Mouse (Mus musculus) CD4-positive, CD25-positive, alpha-beta regulatory T cell, adult 9 weeks (primary cell): ENCODE results near the gene Abtb2. TPM values are rescaled to one million over a fixed set of nuclear protein-coding genes. Genes with fewer than 3 reads are reported as not detected.

Experiments
- polyA plus RNA-seq: library from polyadenylated mRNA; unstranded; fragments of 100-300 nt; shearing (Covaris generic); gene quantifications from one replicate; pipeline ENCODE4 v1.2.1, GENCODE M21; 2017

Abtb2 gene
- polyA plus RNA-seq, result 9.1 TPM

DNA sequence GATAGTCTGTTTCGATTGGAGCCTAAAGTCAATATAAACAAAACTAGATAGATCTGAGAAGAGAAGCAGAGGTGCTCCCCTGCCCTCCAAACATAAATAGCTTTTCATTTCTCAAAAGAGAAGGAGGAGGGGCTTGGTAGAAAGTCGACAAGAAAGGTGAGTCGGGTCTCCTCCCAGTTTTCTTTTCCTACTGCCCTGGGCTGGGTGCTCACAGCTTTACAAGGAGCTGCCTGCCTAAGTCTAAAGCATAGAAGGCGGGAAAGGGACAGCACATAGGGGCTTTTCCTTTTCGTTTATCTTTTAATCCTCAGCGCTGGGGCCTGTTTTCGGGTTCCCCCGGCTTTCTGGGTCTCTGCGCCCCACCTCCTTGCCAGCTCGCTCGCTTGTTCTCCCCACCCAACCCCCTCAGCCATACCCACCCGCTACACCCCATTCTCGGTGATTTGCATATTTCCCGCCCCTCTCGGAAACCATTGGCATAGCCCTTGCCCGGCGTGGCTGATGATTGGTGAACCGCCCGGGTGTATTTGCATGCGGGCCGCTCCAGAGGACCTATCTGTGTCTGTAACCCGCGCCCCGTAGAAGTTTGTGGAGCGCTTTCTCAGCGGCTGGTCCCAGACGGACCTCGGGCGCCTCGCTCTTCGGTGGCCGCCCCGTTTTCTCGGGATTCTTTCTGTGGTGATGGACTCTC is at the start of gene Abtb2:
Abtb2 (plus strand) TSS at position 579 of the 691 bp plus-strand sequence.

DNA sequence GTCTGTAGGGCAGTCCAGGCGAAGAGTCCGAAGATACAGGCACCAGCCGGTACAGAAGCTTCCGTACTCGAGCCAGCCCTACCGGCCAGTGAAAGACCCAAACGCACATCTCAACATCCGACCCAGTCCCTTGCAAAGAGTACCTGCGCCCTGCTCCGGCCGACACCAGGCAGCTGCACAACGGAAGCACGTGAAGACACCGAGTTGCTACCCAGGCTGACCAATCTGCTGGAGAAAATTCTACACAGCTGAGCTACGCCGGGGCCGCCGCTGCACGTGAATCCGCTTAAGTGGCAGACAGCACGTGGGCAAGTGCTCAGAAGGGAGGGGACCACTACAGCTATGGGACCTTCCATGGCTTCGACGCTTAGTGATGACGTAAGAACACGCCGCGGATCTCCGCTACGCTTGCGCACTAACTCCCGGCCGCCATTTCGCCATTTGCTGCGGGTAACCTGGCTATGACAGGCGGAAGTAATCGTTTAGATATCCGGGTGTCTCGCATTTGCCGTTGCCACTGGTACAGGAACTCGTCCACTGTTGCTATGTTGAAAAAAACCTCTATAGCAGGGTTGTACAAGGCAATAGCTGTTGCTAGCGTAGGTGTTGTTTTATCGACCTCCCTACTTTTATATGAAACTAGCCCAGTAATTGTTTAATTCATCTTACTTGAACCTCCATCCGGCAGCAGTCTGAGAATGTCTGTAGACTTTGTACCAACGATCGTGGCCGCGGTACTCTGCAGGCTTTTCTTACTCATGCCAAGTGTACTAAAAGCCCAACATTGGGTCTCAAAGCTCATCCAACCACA is 195.0 kb downstream of the Abtb2 start, which contains the start of gene Nat10:
Nat10 (minus strand) TSS at position 365 of the 811 bp plus-strand sequence.

Other genes starting within 250 kb of the Abtb2 start
- not detected for gene Elf5, start 154.6 kb upstream of the Abtb2 start, polyA plus RNA-seq
- gene Cat, start 81.2 kb upstream of the Abtb2 start, polyA plus RNA-seq, result 118 TPM
- 49.6 TPM for gene Nat10, start 195.0 kb downstream of the Abtb2 start, polyA plus RNA-seq
- 105 TPM for gene Caprin1, start 231.3 kb downstream of the Abtb2 start, polyA plus RNA-seq